Mouse (Mus musculus): Measurements from ENCODE around the gene Pkd1l2. TPM values are rescaled to one million over a fixed set of nuclear protein-coding genes. Genes with fewer than 3 reads are reported as not detected.

Gene Pkd1l2
- polyA plus RNA-seq, 1 experiment from 2014 or later, result not detected

DNA sequence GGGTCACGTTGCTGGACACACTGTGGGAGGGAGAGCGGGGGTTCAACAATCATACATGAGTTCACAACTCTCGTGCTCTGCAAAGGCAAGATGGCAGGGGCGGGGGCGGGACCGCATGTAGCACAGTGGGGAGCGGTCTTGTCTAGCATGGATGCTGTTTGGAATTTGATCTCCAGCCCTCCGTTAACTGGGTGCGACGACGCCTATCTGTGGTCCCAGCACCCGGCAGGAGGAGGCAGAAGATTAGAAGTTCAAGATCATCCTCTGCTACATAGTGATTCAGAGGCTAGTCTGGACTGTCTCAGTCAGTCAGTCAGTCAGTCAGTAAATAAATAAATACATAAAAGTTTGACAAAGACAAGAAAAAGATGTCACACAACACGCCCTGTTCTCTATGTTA, 14.0 kb downstream of the Pkd1l2 start:
- H3K36me3 ChIP-seq (ENCODE audit: control insufficient read depth, insufficient read depth), result no peaks in the 10 kb centered on the region

DNA sequence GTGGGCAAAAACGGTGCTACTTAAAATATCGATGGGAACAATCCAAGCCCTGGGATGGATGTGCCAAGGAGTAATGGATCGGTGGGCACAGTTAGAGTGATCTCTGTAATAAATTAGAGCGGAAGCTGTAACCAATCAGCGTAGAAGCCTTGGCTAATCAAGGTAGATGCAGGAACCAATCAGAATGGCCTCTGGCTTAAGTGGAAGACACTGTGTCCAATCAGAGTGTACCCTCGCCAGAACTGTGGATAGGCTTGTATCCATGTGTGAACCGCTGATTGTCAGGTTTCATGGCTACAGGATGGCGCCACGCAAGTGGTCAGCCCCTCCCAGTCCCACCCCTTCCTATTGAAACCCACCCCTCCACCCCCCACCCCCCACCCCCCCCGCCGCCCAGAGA, 14.9 kb downstream of the Pkd1l2 start:
- H3K27ac ChIP-seq (ENCODE audit: low read length), result no peak overlapping the region
- ATAC-seq, result no peak
- no peaks in the 10 kb centered on the region for H3K4me1 ChIP-seq (replicated peaks; ENCODE audit: control insufficient read depth, insufficient read depth, low read length)
- no peaks in the 10 kb centered on the region for H3K36me3 ChIP-seq (ENCODE audit: control insufficient read depth, insufficient read depth)
- no peak overlapping the region for H3K4me3 ChIP-seq (replicated peaks; ENCODE audit: low read length)
- WGBS, result 89% methylated on average over 11 of the region's 11 CpGs
- H3K9me3 ChIP-seq (ENCODE audit: control insufficient read depth, low read length), result peaks cover 1% of the 10 kb centered on the region; the same call in 1 of the 2 replicates
- no peak overlapping the region for H3K4me2 ChIP-seq (ENCODE audit: low read length)
- no peaks in the 10 kb centered on the region for H3K27me3 ChIP-seq (replicated peaks; ENCODE audit: control insufficient read depth, insufficient read depth, low read length)
- no peak overlapping the region for H3K9ac ChIP-seq (replicated peaks; ENCODE audit: low read depth, low read length)

More for the DNA sequence above, 14.0 kb downstream of the Pkd1l2 start:
- Histone ChIP-seq H3K27ac (ENCODE audit: low read length) (no peak overlapping the region), H3K4me2 (ENCODE audit: low read length) (no peak overlapping the region), H3K9me3 (ENCODE audit: control insufficient read depth, low read length) (no peaks in the 10 kb centered on the region), H3K9ac (replicated peaks; ENCODE audit: low read depth, low read length) (no peak overlapping the region), H3K4me1 (replicated peaks; ENCODE audit: control insufficient read depth, insufficient read depth, low read length) (no peaks in the 10 kb centered on the region), H3K4me3 (replicated peaks; ENCODE audit: low read length) (no peak overlapping the region), H3K27me3 (replicated peaks; ENCODE audit: control insufficient read depth, insufficient read depth, low read length) (no peaks in the 10 kb centered on the region)
- ATAC-seq, result no peak
- 87% methylated on average over 13 of the region's 13 CpGs for WGBS

DNA sequence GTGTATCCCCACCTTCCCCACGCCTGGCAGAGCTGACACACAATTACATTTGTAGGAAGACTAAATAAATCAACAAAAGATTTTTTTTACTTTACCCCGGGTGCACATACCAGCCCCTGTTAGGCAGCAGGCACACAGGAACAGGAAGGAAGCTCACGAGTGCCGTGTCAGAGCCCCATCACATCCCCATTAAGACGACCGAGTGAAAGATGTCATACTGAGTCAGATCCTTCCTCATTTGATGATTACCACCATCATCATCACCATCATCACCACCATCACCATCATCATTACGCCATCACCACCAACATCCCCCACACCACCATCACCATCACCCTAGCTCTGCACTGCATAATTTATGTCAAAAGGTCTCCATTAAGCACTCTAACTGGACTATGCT, 15.3 kb downstream of the Pkd1l2 start:
- no peaks in the 10 kb centered on the region for H3K4me1 ChIP-seq (replicated peaks; ENCODE audit: control insufficient read depth, insufficient read depth, low read length)
- 85% methylated on average over 7 of the region's 7 CpGs for WGBS
- no peak overlapping the region for H3K4me3 ChIP-seq (replicated peaks; ENCODE audit: low read length)
- H3K27ac ChIP-seq (ENCODE audit: low read length), result no peak overlapping the region
- no peaks in the 10 kb centered on the region for H3K36me3 ChIP-seq (ENCODE audit: control insufficient read depth, insufficient read depth)
- H3K9ac ChIP-seq (replicated peaks; ENCODE audit: low read depth, low read length), result no peak overlapping the region
- H3K9me3 ChIP-seq (ENCODE audit: control insufficient read depth, low read length), result peaks cover 4% of the 10 kb centered on the region
- no peak overlapping the region for H3K4me2 ChIP-seq (ENCODE audit: low read length)
- H3K27me3 ChIP-seq (replicated peaks; ENCODE audit: control insufficient read depth, insufficient read depth, low read length), result no peaks in the 10 kb centered on the region
- ATAC-seq, result no peak

DNA sequence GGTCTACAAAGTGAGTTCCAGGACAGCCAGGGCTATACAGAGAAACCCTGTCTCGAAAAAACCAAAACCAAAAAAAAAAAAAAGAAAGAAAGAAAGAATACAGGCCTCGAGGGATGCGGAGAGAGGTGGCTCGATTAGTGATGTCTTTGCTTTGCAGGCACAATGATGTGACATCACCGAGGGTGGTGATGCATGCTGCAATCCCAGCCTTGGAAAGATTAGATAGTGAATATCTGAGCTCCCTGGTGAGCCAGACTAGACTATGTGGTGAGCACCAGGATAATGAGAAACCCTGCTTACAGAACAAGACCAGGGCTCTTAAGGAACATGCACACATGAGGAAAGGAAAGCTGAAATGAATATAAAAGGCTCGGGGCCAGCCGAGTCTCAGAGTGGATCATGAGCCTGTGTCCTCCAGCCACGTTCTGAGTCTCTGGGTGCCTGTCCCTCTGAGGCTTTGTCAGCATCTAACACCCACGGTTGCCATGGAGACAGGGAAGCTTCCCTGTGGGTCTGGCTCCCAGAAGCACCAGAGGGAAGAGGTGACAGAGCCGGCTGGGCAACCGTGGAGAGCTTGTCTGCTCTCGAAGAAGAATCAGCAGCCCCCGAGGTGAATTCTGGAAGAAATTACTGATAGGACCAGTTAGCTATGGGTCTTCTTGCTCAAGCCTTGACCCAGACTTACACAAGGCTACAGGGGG, 20.9 kb downstream of the Pkd1l2 start:
- Histone ChIP-seq H3K9ac (replicated peaks; ENCODE audit: low read depth, low read length) (no peak overlapping the region), H3K9me3 (ENCODE audit: control insufficient read depth, low read length) (peaks cover 4% of the 10 kb centered on the region), H3K4me3 (replicated peaks; ENCODE audit: low read length) (no peak overlapping the region), H3K4me2 (ENCODE audit: low read length) (no peak overlapping the region), H3K36me3 (ENCODE audit: control insufficient read depth, insufficient read depth) (no peaks in the 10 kb centered on the region), H3K27ac (ENCODE audit: low read length) (no peak overlapping the region), H3K4me1 (replicated peaks; ENCODE audit: control insufficient read depth, insufficient read depth, low read length) (no peaks in the 10 kb centered on the region), H3K27me3 (replicated peaks; ENCODE audit: control insufficient read depth, insufficient read depth, low read length) (no peaks in the 10 kb centered on the region)
- ATAC-seq, result no peak
- 66% methylated on average over 13 of the region's 13 CpGs for WGBS

DNA sequence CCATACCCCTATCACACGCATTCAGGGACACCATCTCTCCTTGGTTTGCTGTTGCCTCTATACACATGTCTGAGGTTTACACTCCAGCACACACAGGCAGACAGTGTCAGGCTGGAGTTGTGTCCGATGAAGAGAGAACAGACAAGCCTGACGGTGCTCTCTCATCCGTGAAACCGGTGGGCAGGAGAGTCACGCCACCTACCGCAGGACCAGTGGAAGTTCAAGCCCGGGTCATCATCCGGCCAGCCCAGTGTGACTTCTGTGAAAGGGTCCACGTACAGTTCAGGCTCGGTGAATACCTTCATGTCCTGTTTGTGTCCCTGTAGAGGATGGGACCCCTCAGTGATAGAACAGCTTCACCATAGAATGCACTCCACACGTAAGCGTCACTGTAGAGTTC, 21.9 kb downstream of the Pkd1l2 start:
- no peak for ATAC-seq
- Histone ChIP-seq H3K4me3 (replicated peaks; ENCODE audit: low read length) (no peak overlapping the region), H3K9me3 (ENCODE audit: control insufficient read depth, low read length) (peaks cover 4% of the 10 kb centered on the region), H3K27me3 (replicated peaks; ENCODE audit: control insufficient read depth, insufficient read depth, low read length) (no peaks in the 10 kb centered on the region), H3K9ac (replicated peaks; ENCODE audit: low read depth, low read length) (no peak overlapping the region), H3K4me2 (ENCODE audit: low read length) (no peak overlapping the region), H3K36me3 (ENCODE audit: control insufficient read depth, insufficient read depth) (no peaks in the 10 kb centered on the region), H3K4me1 (replicated peaks; ENCODE audit: control insufficient read depth, insufficient read depth, low read length) (no peaks in the 10 kb centered on the region), H3K27ac (ENCODE audit: low read length) (no peak overlapping the region)
- WGBS, result 78% methylated on average over 13 of the region's 13 CpGs

DNA sequence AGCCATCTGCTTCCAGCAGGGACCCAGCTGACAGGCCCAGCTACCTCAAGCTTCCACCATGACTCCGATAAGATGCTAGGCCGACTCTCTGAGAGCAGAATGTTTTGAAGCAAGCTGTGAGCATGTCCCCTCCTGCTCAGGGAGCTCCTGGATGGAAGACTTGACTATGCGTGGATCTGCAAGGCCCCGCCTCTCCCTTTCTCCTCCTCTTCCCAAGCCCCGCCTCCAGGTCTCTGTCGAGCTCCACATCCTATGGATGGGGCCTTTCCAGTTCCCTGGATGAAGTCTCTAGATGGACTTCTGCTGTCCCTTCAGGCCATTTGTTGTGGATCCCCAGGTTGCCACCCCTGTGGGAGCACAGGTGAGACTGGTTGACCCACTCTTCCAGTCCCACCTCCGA, 23.2 kb downstream of the Pkd1l2 start:
- Histone ChIP-seq H3K27me3 (replicated peaks; ENCODE audit: control insufficient read depth, insufficient read depth, low read length) (no peaks in the 10 kb centered on the region), H3K4me3 (replicated peaks; ENCODE audit: low read length) (no peak overlapping the region), H3K4me1 (replicated peaks; ENCODE audit: control insufficient read depth, insufficient read depth, low read length) (no peaks in the 10 kb centered on the region), H3K9ac (replicated peaks; ENCODE audit: low read depth, low read length) (no peak overlapping the region), H3K27ac (ENCODE audit: low read length) (no peak overlapping the region), H3K4me2 (ENCODE audit: low read length) (no peak overlapping the region), H3K9me3 (ENCODE audit: control insufficient read depth, low read length) (peaks cover 4% of the 10 kb centered on the region), H3K36me3 (ENCODE audit: control insufficient read depth, insufficient read depth) (no peaks in the 10 kb centered on the region)
- 67% methylated on average over 7 of the region's 7 CpGs for WGBS
- ATAC-seq, result no peak

DNA sequence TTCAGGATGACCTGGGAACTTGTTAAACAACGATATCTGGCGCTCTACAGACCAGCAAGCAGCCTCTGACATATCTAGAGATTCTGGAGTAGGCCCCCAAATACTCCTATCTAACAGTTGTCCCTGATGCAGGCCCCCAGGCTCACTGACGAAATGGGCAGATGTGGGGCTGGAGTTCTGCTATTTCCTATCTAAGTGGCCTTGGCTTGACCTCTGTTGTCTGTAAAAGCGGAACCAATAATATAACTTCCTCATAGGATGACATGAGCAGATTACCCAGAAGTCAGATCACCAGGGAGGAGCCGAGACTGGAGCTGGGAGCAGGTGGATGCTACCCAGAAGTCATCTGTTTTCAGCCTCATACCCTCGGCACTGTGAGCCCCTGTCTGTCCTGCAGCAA, 27.2 kb downstream of the Pkd1l2 start:
- no peak for ATAC-seq
- WGBS, result 84% methylated on average over 6 of the region's 6 CpGs

GRCm38 (mm10) chr8:117054146-117054545, 28.1 kb downstream of the Pkd1l2 start:
- H3K4me2 ChIP-seq (ENCODE audit: low read length), result no peak overlapping the region
- no peaks in the 10 kb centered on the region for H3K36me3 ChIP-seq (ENCODE audit: control insufficient read depth, insufficient read depth)
- ATAC-seq, result no peak
- no peaks in the 10 kb centered on the region for H3K9me3 ChIP-seq (ENCODE audit: control insufficient read depth, low read length)
- no peaks in the 10 kb centered on the region for H3K4me1 ChIP-seq (replicated peaks; ENCODE audit: control insufficient read depth, insufficient read depth, low read length)
- H3K4me3 ChIP-seq (replicated peaks; ENCODE audit: low read length), result no peak overlapping the region
- H3K9ac ChIP-seq (replicated peaks; ENCODE audit: low read depth, low read length), result no peak overlapping the region
- 91% methylated on average over 3 of the region's 3 CpGs for WGBS
- H3K27me3 ChIP-seq (replicated peaks; ENCODE audit: control insufficient read depth, insufficient read depth, low read length), result no peaks in the 10 kb centered on the region
- H3K27ac ChIP-seq (ENCODE audit: low read length), result no peak overlapping the region

More for the DNA sequence above, 27.2 kb downstream of the Pkd1l2 start:
- H3K4me3 ChIP-seq (replicated peaks; ENCODE audit: low read length), result no peak overlapping the region
- H3K4me1 ChIP-seq (replicated peaks; ENCODE audit: control insufficient read depth, insufficient read depth, low read length), result no peaks in the 10 kb centered on the region
- no peaks in the 10 kb centered on the region for H3K27me3 ChIP-seq (replicated peaks; ENCODE audit: control insufficient read depth, insufficient read depth, low read length)
- H3K9ac ChIP-seq (replicated peaks; ENCODE audit: low read depth, low read length), result no peak overlapping the region
- no peak overlapping the region for H3K27ac ChIP-seq (ENCODE audit: low read length)
- no peak overlapping the region for H3K4me2 ChIP-seq (ENCODE audit: low read length)
- H3K36me3 ChIP-seq (ENCODE audit: control insufficient read depth, insufficient read depth), result no peaks in the 10 kb centered on the region
- no peaks in the 10 kb centered on the region for H3K9me3 ChIP-seq (ENCODE audit: control insufficient read depth, low read length)

GRCm38 (mm10) chr8:117053135-117054079, 28.8 kb downstream of the Pkd1l2 start:
- Histone ChIP-seq H3K4me1 (replicated peaks; ENCODE audit: control insufficient read depth, insufficient read depth, low read length) (no peaks in the 10 kb centered on the region), H3K27me3 (replicated peaks; ENCODE audit: control insufficient read depth, insufficient read depth, low read length) (no peaks in the 10 kb centered on the region), H3K4me3 (replicated peaks; ENCODE audit: low read length) (no peak overlapping the region), H3K9ac (replicated peaks; ENCODE audit: low read depth, low read length) (no peak overlapping the region), H3K36me3 (ENCODE audit: control insufficient read depth, insufficient read depth) (no peaks in the 10 kb centered on the region), H3K4me2 (ENCODE audit: low read length) (no peak overlapping the region), H3K9me3 (ENCODE audit: control insufficient read depth, low read length) (no peaks in the 10 kb centered on the region), H3K27ac (ENCODE audit: low read length) (no peak overlapping the region)
- ATAC-seq, result no peak
- WGBS, result 71% methylated on average over 12 of the region's 12 CpGs

All from forebrain, embryonic 16.5 days (tissue).